Mouse (Mus musculus): ENCODE results near the gene Cmtm7. TPM values are rescaled to one million over a fixed set of nuclear protein-coding genes. Genes with fewer than 3 reads are reported as not detected.
"Not testable (repeated sequence)": the region's sequence is repeated elsewhere in the genome, so short reads cannot be mapped to it uniquely, and the experiment has no call there.

Cmtm7 gene
- total RNA-seq, 2 experiments from 2014 or later: 144 to 199 TPM

DNA sequence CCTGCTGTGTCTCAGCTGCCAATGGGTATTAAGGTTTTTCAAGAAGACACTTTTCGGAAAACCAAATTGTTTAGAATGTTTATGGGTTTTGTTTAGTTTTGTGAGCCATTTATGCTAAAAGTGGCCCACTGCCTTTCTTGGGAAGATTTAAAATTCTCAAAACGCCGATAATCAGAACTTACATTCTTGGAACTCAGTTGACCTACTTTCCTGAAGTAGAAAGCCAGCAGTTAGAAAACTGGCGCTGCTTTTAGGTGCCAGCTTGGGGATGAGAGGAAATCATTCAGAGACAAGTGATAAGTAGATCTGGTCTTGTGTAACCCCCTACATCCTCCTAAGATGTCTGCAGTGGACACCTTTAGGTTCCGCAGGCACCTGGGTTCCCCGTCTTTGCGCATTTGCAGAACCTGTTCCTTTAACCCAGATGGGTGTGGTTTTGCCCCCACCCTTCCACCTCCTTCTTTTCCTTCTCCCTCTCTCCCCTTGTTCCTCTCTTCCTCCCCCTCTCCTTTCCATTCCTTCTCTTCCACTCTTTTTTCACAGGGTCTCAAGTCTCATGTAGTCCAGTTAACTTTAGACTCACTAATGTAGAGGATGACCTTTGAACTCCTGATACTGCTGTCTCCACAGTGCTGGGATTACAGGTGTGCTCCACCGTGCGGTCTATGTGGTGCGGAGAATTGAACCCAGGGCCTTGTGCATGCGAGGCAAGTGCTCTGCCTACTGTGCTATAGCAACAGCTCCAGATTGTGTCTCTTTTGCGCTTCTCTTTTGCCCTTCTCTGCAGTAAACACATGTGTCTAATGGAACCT, 49.6 kb downstream of the Cmtm7 start:
- ATAC-seq (replicated peaks; ENCODE audit: low FRiP score, low TSS enrichment, poor library complexity, severe bottlenecking): 0 out of 2 replicates have a peak, but pooled peaks have one; percentile 14

DNA sequence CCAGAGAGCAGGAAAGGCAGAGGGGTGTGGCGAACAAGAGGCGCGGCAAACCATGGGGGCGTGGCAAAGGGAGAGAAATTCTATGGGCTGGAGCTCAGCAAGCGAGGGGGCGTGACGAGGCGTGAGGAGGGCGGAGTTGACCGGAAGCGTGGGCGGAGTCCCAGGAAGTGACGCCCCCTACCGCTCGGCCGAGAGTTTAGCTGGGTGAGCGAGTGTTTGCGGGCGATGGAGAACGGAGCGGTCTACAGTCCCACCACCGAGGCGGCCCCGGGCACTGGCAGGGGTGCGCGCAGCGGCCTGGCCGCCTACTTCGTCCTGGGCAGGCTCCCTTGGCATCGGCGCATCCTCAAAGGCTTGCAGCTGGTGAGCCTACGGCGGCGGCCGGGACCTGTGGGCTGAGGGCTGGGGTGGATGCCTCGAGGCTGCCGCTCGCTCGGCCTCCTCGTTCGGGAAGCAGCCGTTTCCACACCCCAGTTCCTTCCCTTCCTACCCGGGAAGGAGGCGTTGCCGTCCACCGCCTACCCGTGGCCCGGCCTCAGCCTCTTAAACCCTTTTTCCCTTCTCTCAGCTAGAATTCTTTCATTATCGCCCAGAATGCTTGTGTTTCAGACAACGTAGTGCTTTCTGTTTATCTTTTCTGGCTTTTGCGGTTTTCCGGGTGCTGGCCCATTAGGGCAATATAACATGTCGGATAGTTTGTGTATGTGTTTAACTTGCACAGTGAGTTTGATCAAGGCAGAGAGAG, 50.5 kb downstream of the Cmtm7 start, which contains the start of gene Cmtm6:
Gene Cmtm6 (plus strand): TSS at position 106 of the 745 bp plus-strand sequence.
- ATAC-seq (replicated peaks; ENCODE audit: low FRiP score, low TSS enrichment, poor library complexity, severe bottlenecking): peak; percentile 82

- no peak; the same call in 1 of the 2 replicates for ATAC-seq (replicated peaks; ENCODE audit: low FRiP score, low TSS enrichment, poor library complexity, severe bottlenecking)
Observed at GRCm38 (mm10) chr9:114729911-114730805, 51.5 kb downstream of the Cmtm7 start.

DNA sequence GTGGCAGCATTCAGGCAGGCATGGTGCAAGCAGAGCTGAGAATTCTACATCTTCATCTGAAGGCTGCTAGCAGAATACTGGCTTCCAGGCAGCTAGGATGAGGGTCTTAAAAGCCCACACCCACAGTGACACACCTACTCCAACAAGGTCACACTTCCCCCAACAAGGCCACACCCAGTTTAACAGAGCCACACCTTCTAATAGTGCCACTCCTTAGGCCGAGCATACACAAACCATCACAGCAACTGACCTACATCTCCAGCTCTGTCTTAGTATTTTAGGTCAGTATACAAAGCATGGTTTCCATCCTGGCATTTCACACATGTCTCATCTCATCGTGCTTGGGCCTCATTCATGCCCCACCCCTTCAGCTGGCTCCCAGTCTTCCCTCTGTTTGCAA, 53.2 kb downstream of the Cmtm7 start:
- ATAC-seq (replicated peaks; ENCODE audit: low FRiP score, low TSS enrichment, poor library complexity, severe bottlenecking): not testable (repeated sequence)

GRCm38 (mm10) chr9:114727315-114727714, 54.3 kb downstream of the Cmtm7 start:
- no peak for ATAC-seq (replicated peaks; ENCODE audit: low FRiP score, low TSS enrichment, poor library complexity, severe bottlenecking)

- ATAC-seq (replicated peaks; ENCODE audit: low FRiP score, low TSS enrichment, poor library complexity, severe bottlenecking): no peak
Observed at GRCm38 (mm10) chr9:114716677-114717331, 64.9 kb downstream of the Cmtm7 start.

- no peak for ATAC-seq (replicated peaks; ENCODE audit: low FRiP score, low TSS enrichment, poor library complexity, severe bottlenecking)
Observed at GRCm38 (mm10) chr9:114713481-114713880, 68.2 kb downstream of the Cmtm7 start.

DNA sequence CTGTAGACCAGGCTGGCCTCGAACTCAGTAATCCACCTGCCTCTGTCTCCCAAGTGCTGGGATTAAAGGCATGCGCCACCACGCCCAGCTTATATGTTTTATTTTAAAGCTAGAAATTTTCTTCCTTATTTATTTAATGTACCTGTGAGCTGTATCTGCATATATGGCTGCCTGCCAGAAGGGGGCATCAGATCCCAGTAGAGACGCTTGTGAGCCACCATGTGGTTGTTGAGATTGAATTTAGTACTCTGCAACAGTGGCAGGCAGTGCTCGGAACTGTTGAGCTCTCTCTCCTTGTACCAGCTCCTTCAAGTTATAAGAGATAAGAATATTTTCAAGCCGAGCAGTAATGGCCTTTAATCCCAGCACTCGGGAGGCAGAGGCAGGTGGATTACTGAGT, 71.3 kb downstream of the Cmtm7 start:
- ATAC-seq (replicated peaks; ENCODE audit: low FRiP score, low TSS enrichment, poor library complexity, severe bottlenecking): peak; percentile 68

- ATAC-seq (replicated peaks; ENCODE audit: low FRiP score, low TSS enrichment, poor library complexity, severe bottlenecking): peak; percentile 79
Observed at GRCm38 (mm10) chr9:114707805-114708204, 73.9 kb downstream of the Cmtm7 start.

Other genes starting within 250 kb of the Cmtm7 start
- gene Trim71, start 217.5 kb downstream of the Cmtm7 start, total RNA-seq (2014; fragmentation: Nextera tagmentation): not detected in 2 replicates
- not detected in 2 replicates for gene Trim71, start 217.5 kb downstream of the Cmtm7 start, total RNA-seq (2017)
- 44.6 and 44.7 TPM in 2 replicates for gene Cnot10, start 141.7 kb downstream of the Cmtm7 start, total RNA-seq (2014; fragmentation: Nextera tagmentation)
- gene Cnot10, start 141.7 kb downstream of the Cmtm7 start, total RNA-seq (2017): 65.3 and 68.0 TPM in 2 replicates
- 28.2 and 29.8 TPM in 2 replicates for gene Dync1li1, start 93.1 kb downstream of the Cmtm7 start, total RNA-seq (2014; fragmentation: Nextera tagmentation)
- 40.9 and 52.6 TPM in 2 replicates for gene Dync1li1, start 93.1 kb downstream of the Cmtm7 start, total RNA-seq (2017)
- gene Cmtm6, start 50.7 kb downstream of the Cmtm7 start, total RNA-seq (2014; fragmentation: Nextera tagmentation): 21.3 and 22.7 TPM in 2 replicates
- gene Cmtm6, start 50.7 kb downstream of the Cmtm7 start, total RNA-seq (2017): 38.9 and 41.3 TPM in 2 replicates
- gene Cmtm8, start 62.3 kb upstream of the Cmtm7 start, total RNA-seq (2014; fragmentation: Nextera tagmentation): 1.5 TPM in 1 of 2 replicates, not detected in the other
- gene Cmtm8, start 62.3 kb upstream of the Cmtm7 start, total RNA-seq (2017): 1.1 TPM in 1 of 2 replicates, not detected in the other
- 19.1 and 21.5 TPM in 2 replicates for gene Gpd1l, start 152.1 kb upstream of the Cmtm7 start, total RNA-seq (2014; fragmentation: Nextera tagmentation)
- 17.3 and 19.5 TPM in 2 replicates for gene Gpd1l, start 152.1 kb upstream of the Cmtm7 start, total RNA-seq (2017)
- gene Osbpl10, start 196.7 kb upstream of the Cmtm7 start, total RNA-seq (2014; fragmentation: Nextera tagmentation): 0.50 TPM in 1 of 2 replicates, not detected in the other
- 0.53 and 1.8 TPM in 2 replicates for gene Osbpl10, start 196.7 kb upstream of the Cmtm7 start, total RNA-seq (2017)
- 295 and 358 TPM in 2 replicates for gene Rps27rt, start 200.9 kb upstream of the Cmtm7 start, total RNA-seq (2014; fragmentation: Nextera tagmentation)
- 148 and 204 TPM in 2 replicates for gene Rps27rt, start 200.9 kb upstream of the Cmtm7 start, total RNA-seq (2017)